Mouse (Mus musculus): Measurements from ENCODE around the gene Ascc1. TPM values are rescaled to one million over a fixed set of nuclear protein-coding genes. Genes with fewer than 3 reads are reported as not detected.
A peak's percentile ranks its signal among the peaks of the same experiment; 100 is the strongest.
"Not testable (repeated sequence)": the region's sequence is repeated elsewhere in the genome, so short reads cannot be mapped to it uniquely, and the experiment has no call there.

Ascc1 gene
- polyA plus RNA-seq, 1 experiment = 25.4 TPM

GRCm38 (mm10) chr10:60124078-60124477, 121.5 kb downstream of the Ascc1 start:
- Histone ChIP-seq H3K27me3 (ENCODE audit: control insufficient read depth, insufficient read depth, low read length) (no peaks in the 10 kb centered on the region), H3K4me1 (ENCODE audit: control insufficient read depth, insufficient read depth, low read length) (peaks cover 17% of the 10 kb centered on the region), H3K27ac (ENCODE audit: insufficient read depth, low read length) (no peak overlapping the region), H3K4me3 (replicated peaks; ENCODE audit: insufficient read depth, low read depth, low read length) (no peak overlapping the region)
- WGBS = 63% methylated on average over 6 of the region's 6 CpGs
- no peak for DNase-seq
- TF ChIP-seq CTCF (IDR thresholded peaks at IDR 0.05; ENCODE audit: borderline replicate concordance, insufficient read depth, low read depth, low read length) (peak; percentile 74), POLR2A (IDR thresholded peaks at IDR 0.05; ENCODE audit: borderline replicate concordance, insufficient read depth, low read length) (no peak)

- DNase-seq = no peak
- Histone ChIP-seq H3K4me1 (ENCODE audit: control insufficient read depth, insufficient read depth, low read length) (peaks cover under 1% of the 10 kb centered on the region; the same call in 1 of the 2 replicates), H3K27me3 (ENCODE audit: control insufficient read depth, insufficient read depth, low read length) (no peaks in the 10 kb centered on the region), H3K4me3 (replicated peaks; ENCODE audit: insufficient read depth, low read depth, low read length) (no peak overlapping the region), H3K27ac (ENCODE audit: insufficient read depth, low read length) (no peak overlapping the region)
- 44% methylated on average over 22 of the region's 22 CpGs for WGBS
- TF ChIP-seq CTCF (IDR thresholded peaks at IDR 0.05; ENCODE audit: borderline replicate concordance, insufficient read depth, low read depth, low read length) = no peak
- no peak for TF ChIP-seq POLR2A (IDR thresholded peaks at IDR 0.05; ENCODE audit: borderline replicate concordance, insufficient read depth, low read length)
Observed at GRCm38 (mm10) chr10:60125529-60126327, 123.1 kb downstream of the Ascc1 start.

GRCm38 (mm10) chr10:60128287-60128686, 125.7 kb downstream of the Ascc1 start:
- no peak for TF ChIP-seq CTCF (IDR thresholded peaks at IDR 0.05; ENCODE audit: borderline replicate concordance, insufficient read depth, low read depth, low read length)
- TF ChIP-seq POLR2A (IDR thresholded peaks at IDR 0.05; ENCODE audit: borderline replicate concordance, insufficient read depth, low read length) = no peak
- Histone ChIP-seq H3K27ac (ENCODE audit: insufficient read depth, low read length) (no peak overlapping the region), H3K4me1 (ENCODE audit: control insufficient read depth, insufficient read depth, low read length) (no peaks in the 10 kb centered on the region), H3K27me3 (ENCODE audit: control insufficient read depth, insufficient read depth, low read length) (no peaks in the 10 kb centered on the region), H3K4me3 (replicated peaks; ENCODE audit: insufficient read depth, low read depth, low read length) (no peak overlapping the region)
- no peak for DNase-seq
- 85% methylated on average over 9 of the region's 9 CpGs for WGBS

- 77% methylated on average over 4 of the region's 4 CpGs for WGBS
- H3K27ac ChIP-seq (ENCODE audit: insufficient read depth, low read length) = no peak overlapping the region
- H3K4me1 ChIP-seq (ENCODE audit: control insufficient read depth, insufficient read depth, low read length) = no peaks in the 10 kb centered on the region
- DNase-seq = no peak
- H3K27me3 ChIP-seq (ENCODE audit: control insufficient read depth, insufficient read depth, low read length) = no peaks in the 10 kb centered on the region
- H3K4me3 ChIP-seq (replicated peaks; ENCODE audit: insufficient read depth, low read depth, low read length) = no peak overlapping the region
- TF ChIP-seq POLR2A (IDR thresholded peaks at IDR 0.05; ENCODE audit: borderline replicate concordance, insufficient read depth, low read length) (no peak), CTCF (IDR thresholded peaks at IDR 0.05; ENCODE audit: borderline replicate concordance, insufficient read depth, low read depth, low read length) (no peak)
Observed at GRCm38 (mm10) chr10:60130504-60130903, 127.9 kb downstream of the Ascc1 start.

GRCm38 (mm10) chr10:60133501-60133900, 130.9 kb downstream of the Ascc1 start:
- TF ChIP-seq POLR2A (IDR thresholded peaks at IDR 0.05; ENCODE audit: borderline replicate concordance, insufficient read depth, low read length) (no peak), CTCF (IDR thresholded peaks at IDR 0.05; ENCODE audit: borderline replicate concordance, insufficient read depth, low read depth, low read length) (no peak)
- H3K27ac ChIP-seq (ENCODE audit: insufficient read depth, low read length) = no peak overlapping the region
- H3K27me3 ChIP-seq (ENCODE audit: control insufficient read depth, insufficient read depth, low read length) = no peaks in the 10 kb centered on the region
- H3K4me3 ChIP-seq (replicated peaks; ENCODE audit: insufficient read depth, low read depth, low read length) = no peak overlapping the region
- no peaks in the 10 kb centered on the region; the same call in 1 of the 2 replicates for H3K4me1 ChIP-seq (ENCODE audit: control insufficient read depth, insufficient read depth, low read length)
- WGBS = 47% methylated on average over 6 of the region's 6 CpGs
- DNase-seq = no peak

GRCm38 (mm10) chr10:60134201-60134600, 131.6 kb downstream of the Ascc1 start:
- no peak overlapping the region for H3K27ac ChIP-seq (ENCODE audit: insufficient read depth, low read length)
- 49% methylated on average over 9 of the region's 9 CpGs for WGBS
- H3K4me1 ChIP-seq (ENCODE audit: control insufficient read depth, insufficient read depth, low read length) = no peaks in the 10 kb centered on the region; the same call in 1 of the 2 replicates

GRCm38 (mm10) chr10:60136010-60136409, 133.4 kb downstream of the Ascc1 start:
- H3K27me3 ChIP-seq (ENCODE audit: control insufficient read depth, insufficient read depth, low read length); H3K27ac ChIP-seq (ENCODE audit: insufficient read depth, low read length); H3K4me1 ChIP-seq (ENCODE audit: control insufficient read depth, insufficient read depth, low read length); H3K4me3 ChIP-seq (replicated peaks; ENCODE audit: insufficient read depth, low read depth, low read length); DNase-seq: not testable (repeated sequence)
- WGBS = 50% methylated on average over 1 of the region's 1 CpGs

More at GRCm38 (mm10) chr10:60134201-60134600, 131.6 kb downstream of the Ascc1 start:
- TF ChIP-seq POLR2A (IDR thresholded peaks at IDR 0.05; ENCODE audit: borderline replicate concordance, insufficient read depth, low read length) (no peak), CTCF (IDR thresholded peaks at IDR 0.05; ENCODE audit: borderline replicate concordance, insufficient read depth, low read depth, low read length) (no peak)
- DNase-seq = no peak
- H3K27me3 ChIP-seq (ENCODE audit: control insufficient read depth, insufficient read depth, low read length) = no peaks in the 10 kb centered on the region
- no peak overlapping the region for H3K4me3 ChIP-seq (replicated peaks; ENCODE audit: insufficient read depth, low read depth, low read length)

GRCm38 (mm10) chr10:60136935-60137334, 134.3 kb downstream of the Ascc1 start:
- TF ChIP-seq POLR2A (IDR thresholded peaks at IDR 0.05; ENCODE audit: borderline replicate concordance, insufficient read depth, low read length) (no peak), CTCF (IDR thresholded peaks at IDR 0.05; ENCODE audit: borderline replicate concordance, insufficient read depth, low read depth, low read length) (no peak)
- Histone ChIP-seq H3K27ac (ENCODE audit: insufficient read depth, low read length) (no peak overlapping the region), H3K4me3 (replicated peaks; ENCODE audit: insufficient read depth, low read depth, low read length) (no peak overlapping the region), H3K4me1 (ENCODE audit: control insufficient read depth, insufficient read depth, low read length) (no peaks in the 10 kb centered on the region; the same call in 1 of the 2 replicates), H3K27me3 (ENCODE audit: control insufficient read depth, insufficient read depth, low read length) (no peaks in the 10 kb centered on the region)
- no peak for DNase-seq
- 56% methylated on average over 7 of the region's 7 CpGs for WGBS
